Mouse (Mus musculus): ENCODE measurements at regions not wholly inside any gene's neighbourhood (a gene's known extent, or its start where the extent isn't known, plus 50 kb on each side); places are given as distances from the start of the nearest gene placed in this dataset.
"Not testable (repeated sequence)": the region's sequence is repeated elsewhere in the genome, so short reads cannot be mapped to it uniquely, and the experiment has no call there.

DNA sequence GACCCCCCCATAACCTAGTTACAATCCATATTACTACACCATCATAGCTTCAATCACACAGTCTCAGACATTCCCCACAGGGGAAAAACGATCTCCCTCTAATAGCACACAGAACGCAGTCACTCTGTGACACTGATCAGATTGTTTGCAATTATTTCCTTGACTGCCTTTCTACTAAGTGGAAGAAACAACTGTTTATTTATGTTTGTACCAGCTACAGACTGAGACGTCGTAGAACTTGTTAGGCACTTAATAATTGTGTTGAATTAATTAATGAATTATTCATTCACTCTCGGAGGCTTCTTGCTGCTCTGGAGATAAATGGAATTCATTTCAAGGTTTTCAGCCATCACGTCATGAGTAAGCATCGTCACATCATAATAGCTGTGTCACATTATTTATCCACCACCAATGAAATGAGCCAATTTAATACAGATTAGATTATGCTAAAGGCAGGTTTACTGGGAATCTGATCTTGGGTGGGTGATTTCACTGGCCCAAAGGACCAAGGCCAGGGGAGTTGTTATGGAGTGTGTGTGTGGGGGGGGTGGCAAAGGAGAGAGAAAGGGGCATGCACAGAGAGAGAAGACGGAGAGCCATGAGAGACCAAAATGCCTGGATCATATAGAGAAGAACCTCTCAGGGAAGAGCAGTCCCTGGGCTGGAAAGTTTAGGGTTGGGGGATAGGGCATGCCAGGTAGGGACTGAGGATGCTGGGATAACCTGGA lies 355.7 kb upstream of the Zwint start:
- peak; percentile 61; the same call in 1 of the 2 replicates for ATAC-seq (ENCODE audit: low FRiP score)
- 29% methylated on average over 8 of the region's 8 CpGs for WGBS
- Histone ChIP-seq H3K27me3 (no peaks in the 10 kb centered on the region), H3K4me3 (replicated peaks) (no peak overlapping the region), H3K9ac (no peak overlapping the region), H3K4me1 (no peaks in the 10 kb centered on the region), H3K27ac (no peak overlapping the region), H3K4me2 (no peak overlapping the region), H3K9me3 (no peaks in the 10 kb centered on the region), H3K36me3 (replicated peaks) (no peaks in the 10 kb centered on the region)

DNA sequence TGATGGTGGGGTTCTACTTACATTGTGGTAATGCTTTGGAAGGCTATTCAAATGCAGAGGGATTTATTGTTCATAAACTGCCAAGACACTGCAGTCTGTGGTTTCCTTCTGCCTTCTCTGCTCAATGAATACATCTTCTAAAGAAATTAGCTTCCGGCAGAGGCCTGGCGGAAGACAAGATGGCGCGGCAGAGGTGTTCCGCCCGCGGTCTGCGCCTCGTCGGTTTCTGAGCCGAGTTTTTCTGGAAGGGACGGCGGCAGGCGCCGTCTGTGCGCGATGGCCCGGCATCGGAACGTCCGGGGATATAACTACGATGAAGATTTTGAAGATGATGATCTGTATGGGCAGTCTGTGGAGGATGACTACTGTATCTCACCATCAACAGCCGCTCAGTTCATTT lies 345.6 kb upstream of the Zwint start:
- not testable (repeated sequence) for ATAC-seq (ENCODE audit: low FRiP score); H3K4me1 ChIP-seq; H3K4me2 ChIP-seq; H3K27ac ChIP-seq; H3K9me3 ChIP-seq; H3K4me3 ChIP-seq (replicated peaks); H3K36me3 ChIP-seq (replicated peaks); H3K9ac ChIP-seq; H3K27me3 ChIP-seq
- 96% methylated on average over 23 of the region's 23 CpGs for WGBS

DNA sequence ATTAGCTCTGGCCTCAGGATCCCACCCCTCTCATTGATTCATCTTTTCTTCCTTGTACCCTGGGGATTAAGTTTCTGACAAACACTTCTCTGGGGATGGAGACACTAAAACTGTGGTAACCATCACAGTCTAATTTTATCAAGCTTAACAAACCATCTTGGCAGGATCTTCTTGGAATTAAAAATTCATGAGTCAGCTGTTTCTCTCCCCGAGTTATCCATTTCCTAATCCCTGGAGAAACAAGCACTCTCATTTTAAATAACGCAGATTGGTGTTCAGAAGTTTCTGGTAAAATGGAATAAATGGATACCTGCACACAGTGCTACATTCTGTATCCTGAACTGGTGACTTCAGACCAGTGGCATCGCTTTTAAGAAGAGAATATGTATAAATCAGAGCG lies 336.3 kb upstream of the Zwint start:
- H3K4me3 ChIP-seq (replicated peaks) = no peak overlapping the region
- no peak overlapping the region for H3K9ac ChIP-seq
- no peaks in the 10 kb centered on the region for H3K9me3 ChIP-seq
- no peaks in the 10 kb centered on the region for H3K4me1 ChIP-seq
- H3K4me2 ChIP-seq = no peak overlapping the region
- no peak overlapping the region for H3K27ac ChIP-seq
- H3K27me3 ChIP-seq = no peaks in the 10 kb centered on the region
- ATAC-seq (ENCODE audit: low FRiP score) = no peak
- WGBS = 84% methylated on average over 4 of the region's 4 CpGs
- no peaks in the 10 kb centered on the region for H3K36me3 ChIP-seq (replicated peaks)

DNA sequence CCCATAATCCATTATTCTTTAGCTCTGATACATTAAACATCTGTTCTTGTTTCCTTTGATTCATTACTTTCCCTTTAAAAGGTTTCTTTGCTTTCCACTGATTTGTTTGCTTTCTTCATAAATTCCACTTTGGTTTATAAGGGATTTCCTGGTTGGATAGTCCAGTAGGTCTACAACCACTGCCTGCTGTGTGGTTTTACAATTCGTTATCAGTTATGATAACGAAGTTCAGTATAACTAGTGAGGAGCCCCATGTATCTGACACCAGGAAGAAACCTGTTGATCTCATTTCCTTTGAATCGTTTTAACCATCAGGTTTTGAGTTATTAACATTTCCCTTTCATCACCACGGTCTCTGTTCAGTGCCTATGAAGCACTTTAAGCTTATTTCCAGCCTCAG lies 334.3 kb upstream of the Zwint start:
- WGBS = 86% methylated on average over 4 of the region's 4 CpGs
- H3K27me3 ChIP-seq = no peaks in the 10 kb centered on the region
- H3K9ac ChIP-seq = no peak overlapping the region
- H3K9me3 ChIP-seq = no peaks in the 10 kb centered on the region
- H3K36me3 ChIP-seq (replicated peaks) = no peaks in the 10 kb centered on the region
- H3K27ac ChIP-seq = no peak overlapping the region
- H3K4me1 ChIP-seq = no peaks in the 10 kb centered on the region
- H3K4me2 ChIP-seq = no peak overlapping the region
- no peak for ATAC-seq (ENCODE audit: low FRiP score)
- no peak overlapping the region for H3K4me3 ChIP-seq (replicated peaks)

DNA sequence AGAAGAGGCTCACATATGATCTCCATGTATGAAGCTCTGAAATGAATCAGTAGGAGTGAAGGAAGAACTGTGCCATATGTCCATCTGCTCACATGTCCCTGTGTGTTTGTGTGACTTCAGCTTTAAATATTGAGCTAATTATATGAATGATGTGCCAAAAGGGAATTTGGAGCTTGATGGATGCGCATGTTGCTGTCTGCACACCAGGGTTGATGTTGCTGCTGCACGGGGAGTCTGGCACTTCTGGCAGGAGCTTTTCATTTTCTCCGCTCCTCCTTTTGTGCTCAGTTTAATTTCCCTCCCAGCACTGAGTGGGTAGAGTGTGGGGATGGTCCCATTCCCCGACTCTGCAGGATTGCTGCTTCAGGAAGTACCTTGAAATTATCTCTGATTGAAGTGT lies 328.0 kb upstream of the Zwint start:
- Histone ChIP-seq H3K4me1 (no peaks in the 10 kb centered on the region), H3K9ac (no peak overlapping the region), H3K27ac (no peak overlapping the region), H3K4me3 (replicated peaks) (no peak overlapping the region), H3K36me3 (replicated peaks) (no peaks in the 10 kb centered on the region), H3K27me3 (no peaks in the 10 kb centered on the region), H3K4me2 (no peak overlapping the region), H3K9me3 (no peaks in the 10 kb centered on the region)
- 61% methylated on average over 4 of the region's 4 CpGs for WGBS
- no peak for ATAC-seq (ENCODE audit: low FRiP score)

DNA sequence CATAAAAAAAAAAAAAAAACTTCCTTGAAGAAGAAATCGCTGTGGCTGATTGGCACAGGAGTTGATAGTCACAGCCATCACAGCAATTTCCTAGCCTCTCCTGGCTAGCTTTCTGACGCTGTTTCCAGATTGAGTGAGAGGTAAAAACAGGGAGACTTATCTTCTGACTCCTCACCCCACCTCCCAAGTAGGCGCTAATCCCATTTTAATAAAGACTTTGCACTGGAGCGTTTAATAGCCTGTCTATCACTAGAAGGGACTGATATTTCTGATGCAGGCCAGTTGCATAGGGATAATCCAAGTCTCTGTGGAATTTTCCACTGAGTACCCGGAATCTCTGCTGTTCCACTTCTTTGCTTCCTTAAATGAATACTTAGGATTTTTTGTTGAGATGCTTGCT lies 307.4 kb upstream of the Zwint start:
- Histone ChIP-seq H3K4me1 (no peaks in the 10 kb centered on the region), H3K4me2 (no peak overlapping the region), H3K4me3 (replicated peaks) (no peak overlapping the region), H3K27me3 (no peaks in the 10 kb centered on the region), H3K36me3 (replicated peaks) (no peaks in the 10 kb centered on the region), H3K9ac (no peak overlapping the region), H3K27ac (no peak overlapping the region), H3K9me3 (no peaks in the 10 kb centered on the region)
- ATAC-seq (ENCODE audit: low FRiP score) = no peak
- 40% methylated on average over 5 of the region's 5 CpGs for WGBS

DNA sequence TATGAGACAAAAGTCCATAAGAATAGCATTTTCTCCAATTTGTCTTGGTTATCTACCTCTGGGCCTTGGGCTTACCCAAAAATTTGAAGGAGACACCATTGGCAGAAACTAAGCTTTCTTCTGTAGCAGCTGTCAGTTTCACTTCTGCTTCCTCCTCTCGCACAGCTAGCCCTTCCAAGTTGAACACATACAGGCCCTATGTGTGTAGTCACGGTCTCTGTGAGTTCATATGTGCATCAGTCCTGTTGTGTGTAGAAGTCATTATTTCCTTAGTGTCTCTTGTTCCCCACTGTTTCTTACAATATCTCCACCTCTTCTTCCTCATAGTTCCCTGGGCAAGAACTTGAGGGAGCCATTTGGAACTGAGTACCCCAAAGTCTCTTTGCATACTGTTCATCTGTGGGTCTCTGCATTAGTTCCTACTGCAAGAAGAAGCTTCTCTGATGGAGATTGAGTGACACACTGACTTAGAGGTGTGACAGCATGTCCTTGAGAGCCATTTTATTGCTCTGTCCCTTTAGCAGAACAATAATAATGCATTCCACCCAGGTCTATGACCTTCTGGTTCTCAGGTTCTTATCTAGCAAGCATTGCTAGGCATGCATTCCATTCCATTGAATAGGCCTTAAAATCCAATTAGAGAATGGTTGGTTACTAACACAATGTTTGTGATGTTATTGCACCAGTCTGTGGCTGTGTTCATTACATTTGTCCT lies 306.5 kb upstream of the Zwint start:
- no peak for ATAC-seq (ENCODE audit: low FRiP score)
- Histone ChIP-seq H3K4me3 (replicated peaks) (no peak overlapping the region), H3K9me3 (no peaks in the 10 kb centered on the region), H3K4me2 (no peak overlapping the region), H3K27ac (no peak overlapping the region), H3K4me1 (no peaks in the 10 kb centered on the region), H3K36me3 (replicated peaks) (no peaks in the 10 kb centered on the region), H3K9ac (no peak overlapping the region), H3K27me3 (no peaks in the 10 kb centered on the region)
- 87% methylated on average over 2 of the region's 2 CpGs for WGBS

DNA sequence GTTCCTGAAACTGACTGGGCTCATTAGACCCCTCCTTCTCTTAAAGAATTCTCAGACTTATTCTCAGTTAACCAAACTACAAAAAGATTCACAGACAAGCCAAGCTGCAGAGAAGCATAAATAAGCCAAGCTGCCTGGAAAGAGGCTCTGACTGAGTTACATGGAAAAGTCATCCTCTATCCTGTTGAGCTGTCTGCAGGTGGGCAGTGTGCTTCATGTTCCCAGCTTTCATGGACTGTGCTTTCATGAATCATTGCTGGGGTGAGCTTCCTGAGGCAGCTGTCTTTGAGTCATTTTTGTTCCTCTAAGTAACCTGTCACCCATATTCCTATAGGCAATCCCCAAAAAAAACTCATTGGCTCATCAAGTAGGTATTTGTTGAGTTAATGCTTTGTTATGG lies 301.8 kb upstream of the Zwint start:
- Histone ChIP-seq H3K27ac (no peak overlapping the region), H3K4me2 (no peak overlapping the region), H3K4me1 (no peaks in the 10 kb centered on the region), H3K36me3 (replicated peaks) (no peaks in the 10 kb centered on the region), H3K9me3 (no peaks in the 10 kb centered on the region), H3K27me3 (no peaks in the 10 kb centered on the region), H3K9ac (no peak overlapping the region), H3K4me3 (replicated peaks) (no peak overlapping the region)
- ATAC-seq (ENCODE audit: low FRiP score) = no peak

DNA sequence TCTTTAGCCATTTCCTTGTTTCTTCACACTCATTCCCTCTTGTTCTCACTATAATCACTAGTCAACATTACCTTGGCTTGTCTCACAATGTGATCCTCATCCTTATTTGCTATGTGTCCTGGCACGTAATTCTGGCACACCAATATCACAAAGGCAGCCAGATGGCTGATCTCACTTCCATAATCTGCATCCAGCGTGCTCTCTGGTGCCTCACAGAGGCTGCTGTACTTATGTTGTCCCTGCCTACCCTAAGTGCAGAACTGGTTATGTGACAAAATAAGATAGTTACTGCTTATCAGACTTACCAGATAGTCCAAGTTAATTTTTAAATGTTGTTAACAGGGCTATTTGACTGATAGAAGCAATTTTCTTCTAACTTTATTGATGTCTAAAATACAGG lies 301.1 kb upstream of the Zwint start:
- H3K27ac ChIP-seq = no peak overlapping the region
- no peaks in the 10 kb centered on the region for H3K9me3 ChIP-seq
- ATAC-seq (ENCODE audit: low FRiP score) = no peak
- H3K27me3 ChIP-seq = no peaks in the 10 kb centered on the region
- no peaks in the 10 kb centered on the region for H3K4me1 ChIP-seq
- WGBS = 83% methylated on average over 2 of the region's 2 CpGs
- no peak overlapping the region for H3K4me2 ChIP-seq
- no peaks in the 10 kb centered on the region for H3K36me3 ChIP-seq (replicated peaks)
- H3K9ac ChIP-seq = no peak overlapping the region
- no peak overlapping the region for H3K4me3 ChIP-seq (replicated peaks)

DNA sequence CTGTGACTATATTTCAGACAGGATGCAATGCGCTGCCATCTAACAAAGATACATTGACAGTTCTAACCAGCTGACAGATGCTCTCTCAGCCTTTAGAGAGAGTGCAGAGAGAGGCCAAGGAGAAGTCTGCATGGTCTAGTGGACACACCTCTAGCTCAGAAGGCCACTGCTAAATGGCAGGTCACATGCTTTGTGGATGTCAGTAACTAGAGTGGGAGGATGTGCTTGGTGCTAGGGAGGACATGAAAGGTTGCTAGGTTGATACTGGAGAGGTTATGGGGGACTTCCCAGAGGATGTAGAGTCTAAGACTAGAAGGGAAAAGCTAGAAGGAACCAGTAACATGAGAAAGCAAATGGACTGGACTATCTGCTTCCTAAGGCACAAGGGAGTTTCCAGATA lies 271.3 kb upstream of the Zwint start:
- no peak for ATAC-seq (ENCODE audit: low FRiP score)

DNA sequence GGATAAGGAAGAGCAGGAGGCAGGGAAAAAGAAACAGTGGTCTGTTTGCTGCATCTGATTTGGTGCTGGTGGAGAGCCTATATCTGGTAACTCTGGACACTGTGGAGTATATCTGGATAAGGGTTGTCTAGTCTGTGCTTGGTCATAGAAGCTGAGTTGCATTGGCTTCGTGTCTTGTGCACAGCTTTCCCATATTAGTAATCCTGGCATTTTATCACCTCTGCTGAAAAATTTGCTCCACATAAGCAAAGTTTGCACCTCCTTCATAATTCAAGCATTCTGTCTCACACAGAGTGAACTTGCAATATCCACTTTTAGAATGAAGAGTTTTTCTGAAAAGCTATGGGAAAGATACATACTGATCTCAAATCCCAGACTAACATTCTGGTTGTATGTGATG lies 269.8 kb upstream of the Zwint start:
- no peaks in the 10 kb centered on the region for H3K36me3 ChIP-seq (replicated peaks)
- WGBS = 81% methylated on average over 1 of the region's 1 CpGs
- no peaks in the 10 kb centered on the region for H3K27me3 ChIP-seq
- no peaks in the 10 kb centered on the region for H3K9me3 ChIP-seq
- no peak overlapping the region for H3K9ac ChIP-seq
- H3K4me1 ChIP-seq = no peaks in the 10 kb centered on the region
- no peak overlapping the region for H3K4me2 ChIP-seq
- no peak overlapping the region for H3K4me3 ChIP-seq (replicated peaks)
- no peak overlapping the region for H3K27ac ChIP-seq
- ATAC-seq (ENCODE audit: low FRiP score) = no peak

More for the DNA sequence above, 271.3 kb upstream of the Zwint start:
- no peaks in the 10 kb centered on the region for H3K9me3 ChIP-seq
- no peaks in the 10 kb centered on the region for H3K36me3 ChIP-seq (replicated peaks)
- H3K4me2 ChIP-seq = no peak overlapping the region
- H3K4me1 ChIP-seq = no peaks in the 10 kb centered on the region
- H3K9ac ChIP-seq = no peak overlapping the region
- 89% methylated on average over 1 of the region's 1 CpGs for WGBS
- no peak overlapping the region for H3K4me3 ChIP-seq (replicated peaks)
- H3K27me3 ChIP-seq = no peaks in the 10 kb centered on the region
- no peak overlapping the region for H3K27ac ChIP-seq

DNA sequence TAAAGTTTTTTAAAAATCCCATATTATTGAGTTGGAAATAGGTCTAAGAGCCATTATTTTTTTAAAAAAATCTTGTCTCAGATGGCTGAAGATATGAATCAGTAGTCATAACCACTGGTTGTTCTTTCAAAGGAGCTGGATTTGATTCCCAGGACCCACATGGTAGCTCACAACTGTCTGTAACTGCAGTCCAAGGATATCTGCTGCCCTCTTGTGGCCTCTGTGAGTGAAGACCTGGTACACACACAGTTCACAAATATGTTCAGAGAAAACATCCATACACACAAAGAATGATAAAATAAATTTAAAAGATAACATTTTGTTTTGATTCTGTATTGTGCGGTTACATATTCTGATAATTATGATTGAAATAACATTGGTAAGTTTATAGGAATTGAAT lies 263.2 kb upstream of the Zwint start:
- no peak overlapping the region for H3K27ac ChIP-seq
- no peak for ATAC-seq (ENCODE audit: low FRiP score)
- WGBS = 92% methylated on average over 1 of the region's 1 CpGs
- no peak overlapping the region for H3K4me3 ChIP-seq (replicated peaks)
- H3K9me3 ChIP-seq = no peaks in the 10 kb centered on the region
- H3K36me3 ChIP-seq (replicated peaks) = no peaks in the 10 kb centered on the region
- H3K4me1 ChIP-seq = no peaks in the 10 kb centered on the region
- no peak overlapping the region for H3K9ac ChIP-seq
- H3K27me3 ChIP-seq = no peaks in the 10 kb centered on the region
- H3K4me2 ChIP-seq = no peak overlapping the region
